Mouse (Mus musculus): ENCODE data around the gene Rnf11.

- TF ChIP-seq CTCF (IDR thresholded peaks at IDR 0.05 in 2 of 3, conservative IDR thresholded peaks at IDR 0.05 in 1 of 3; ENCODE audit: control insufficient read depth in 1 of 3, insufficient read depth in 1 of 3, low read depth in 2 of 3, low read length in 3 of 3, poor library complexity in 1 of 3, severe bottlenecking in 1 of 3), result no peak
- TF ChIP-seq MEF2A (IDR thresholded peaks at IDR 0.05; ENCODE audit: extremely low read depth, insufficient replicate concordance, low read depth, low read length, poor library complexity, severe bottlenecking), result no peak
- no peak for TF ChIP-seq SMC3 (IDR thresholded peaks at IDR 0.05; ENCODE audit: low read depth, low read length)
- no peak for TF ChIP-seq POLR2A (IDR thresholded peaks at IDR 0.05; ENCODE audit: control insufficient read depth in 1 of 2, insufficient read depth in 1 of 2, low read depth in 1 of 2, low read length in 2 of 2, poor library complexity in 1 of 2)
- no peak for TF ChIP-seq ZNF384 (IDR thresholded peaks at IDR 0.05; ENCODE audit: low read depth, low read length)
- TF ChIP-seq GATA1 (IDR thresholded peaks at IDR 0.05; ENCODE audit: low read depth, low read length), result no peak
- no peak for TF ChIP-seq USF1 (IDR thresholded peaks at IDR 0.05; ENCODE audit: low read depth, low read length)
- TF ChIP-seq POLR2AphosphoS5 (IDR thresholded peaks at IDR 0.05; ENCODE audit: borderline replicate concordance, low read depth, low read length), result no peak
- no peak for TF ChIP-seq KAT2A (conservative IDR thresholded peaks at IDR 0.05; ENCODE audit: low read depth, low read length)
Measured at GRCm38 (mm10) chr4:109471606-109472005, 12.9 kb downstream of the Rnf11 start.
